Mouse (Mus musculus) kidney, adult 2 months (tissue): Measurements from ENCODE around the gene Peli2. TPM values are rescaled to one million over a fixed set of nuclear protein-coding genes. Genes with fewer than 3 reads are reported as not detected.
A peak's percentile ranks its signal among the peaks of the same experiment; 100 is the strongest.

ENCODE experiments used
- DNase-seq: peaks from one replicate; pipeline ENCODE4 v3.0.0; 2021
- H3K27ac ChIP-seq: fragments of 200-500 bp; 2 replicates; pipeline ENCODE4 v1.5.1; 2012; ENCODE audit warnings: low read depth, low read length, control low read depth, inconsistent platforms; ENCODE audit not compliant: insufficient read depth
- H3K27me3 ChIP-seq: fragments of 200-500 bp; replicated peaks from 2 replicates; pipeline ENCODE4 v1.6.1; 2012; ENCODE audit warnings: mild to moderate bottlenecking, moderate library complexity, low read length, inconsistent platforms; ENCODE audit not compliant: control insufficient read depth, insufficient read depth
- H3K36me3 ChIP-seq: fragments of 200-500 bp; 2 replicates; pipeline ENCODE4 v1.6.1; 2012; ENCODE audit warnings: mild to moderate bottlenecking, moderate library complexity, low read length, inconsistent platforms; ENCODE audit not compliant: control insufficient read depth, insufficient read depth
- H3K4me1 ChIP-seq: fragments of 200-500 bp; 2 replicates; pipeline ENCODE4 v1.6.1; 2011; ENCODE audit warnings: low read length; ENCODE audit not compliant: control insufficient read depth, insufficient read depth
- H3K4me3 ChIP-seq: fragments of 200-500 bp; 2 replicates; pipeline ENCODE4 v1.5.1; 2011; ENCODE audit warnings: mild to moderate bottlenecking, low read depth, low read length, control low read depth; ENCODE audit not compliant: insufficient read depth
- CTCF ChIP-seq: fragments of 200-500 bp; conservative IDR thresholded peaks from 2 replicates; pipeline ENCODE4 v1.5.1; 2011; ENCODE audit warnings: low read depth, mild to moderate bottlenecking, control low read depth, low read length, moderate library complexity, mixed read lengths; ENCODE audit not compliant: insufficient read depth, insufficient read length
- POLR2A ChIP-seq: fragments of 200-500 bp; IDR thresholded peaks from one replicate; pipeline ENCODE4 v1.6.1; 2011; ENCODE audit warnings: low read depth, low read length, control low read depth
- WGBS: fragments of 180-500 bp; shearing (Covaris S2); methylation state at CpG from one replicate; pipeline ENCODE4 v1.1.7; 2018; 5-methylcytosine and 5-hydroxymethylcytosine counted together
- polyA plus RNA-seq: library from polyadenylated mRNA; depleted of rRNA; stranded (reverse); fragments of >200 nt; gene quantifications from 2 replicates; pipeline ENCODE4 v1.2.3, GENCODE M21; 2012

Peli2 gene
- polyA plus RNA-seq, 1 experiment, result 31.7 TPM

- WGBS, result 61% methylated on average over 10 of the region's 10 CpGs
- TF ChIP-seq POLR2A (no peak), CTCF (no peak)
- Histone ChIP-seq H3K36me3 (no peaks in the 10 kb centered on the region), H3K27ac (no peak overlapping the region), H3K4me3 (no peak overlapping the region), H3K27me3 (no peaks in the 10 kb centered on the region), H3K4me1 (peaks cover 7% of the 10 kb centered on the region)
- peak; percentile 62 for DNase-seq
Observed at GRCm38 (mm10) chr14:48142696-48143095, 22.1 kb downstream of the Peli2 start.

GRCm38 (mm10) chr14:48143141-48143540, 22.5 kb downstream of the Peli2 start:
- Histone ChIP-seq H3K4me1 (peaks cover 5% of the 10 kb centered on the region; the same call in 1 of the 2 replicates), H3K36me3 (no peaks in the 10 kb centered on the region), H3K27ac (no peak overlapping the region), H3K27me3 (no peaks in the 10 kb centered on the region), H3K4me3 (no peak overlapping the region)
- WGBS, result 82% methylated on average over 4 of the region's 4 CpGs
- TF ChIP-seq CTCF (no peak), POLR2A (no peak)
- DNase-seq, result no peak

- H3K27ac ChIP-seq, result no peak overlapping the region
- TF ChIP-seq CTCF (no peak), POLR2A (no peak)
- H3K27me3 ChIP-seq, result no peaks in the 10 kb centered on the region
- no peak overlapping the region for H3K4me3 ChIP-seq
- H3K4me1 ChIP-seq, result peaks cover 5% of the 10 kb centered on the region; the same call in 1 of the 2 replicates
- 88% methylated on average over 17 of the region's 17 CpGs for WGBS
- no peak for DNase-seq
- H3K36me3 ChIP-seq, result no peaks in the 10 kb centered on the region
Observed at GRCm38 (mm10) chr14:48144330-48144729, 23.7 kb downstream of the Peli2 start.

GRCm38 (mm10) chr14:48147688-48148087, 27.1 kb downstream of the Peli2 start:
- no peaks in the 10 kb centered on the region for H3K36me3 ChIP-seq
- no peak overlapping the region for H3K27ac ChIP-seq
- no peak overlapping the region for H3K4me3 ChIP-seq
- no peak for TF ChIP-seq POLR2A
- TF ChIP-seq CTCF, result peak; percentile 59
- H3K27me3 ChIP-seq, result no peaks in the 10 kb centered on the region
- peaks cover 11% of the 10 kb centered on the region for H3K4me1 ChIP-seq
- DNase-seq, result peak; percentile 36
- 89% methylated on average over 6 of the region's 6 CpGs for WGBS

GRCm38 (mm10) chr14:48148615-48149014, 28.0 kb downstream of the Peli2 start:
- Histone ChIP-seq H3K27me3 (no peaks in the 10 kb centered on the region), H3K27ac (no peak overlapping the region), H3K36me3 (no peaks in the 10 kb centered on the region), H3K4me1 (peaks cover 11% of the 10 kb centered on the region), H3K4me3 (no peak overlapping the region)
- whole genome bisulfite sequencing, result 68% methylated on average over 6 of the region's 6 CpGs
- no peak for DNase-seq
- no peak for TF ChIP-seq CTCF
- TF ChIP-seq POLR2A, result no peak

GRCm38 (mm10) chr14:48149351-48149750, 28.7 kb downstream of the Peli2 start:
- TF ChIP-seq CTCF (no peak), POLR2A (no peak)
- Histone ChIP-seq H3K27me3 (no peaks in the 10 kb centered on the region), H3K27ac (no peak overlapping the region), H3K4me1 (peaks cover 12% of the 10 kb centered on the region), H3K4me3 (no peak overlapping the region), H3K36me3 (no peaks in the 10 kb centered on the region)
- WGBS, result 94% methylated on average over 9 of the region's 9 CpGs
- DNase-seq, result no peak

GRCm38 (mm10) chr14:48150903-48151302, 30.3 kb downstream of the Peli2 start:
- DNase-seq, result peak; percentile 47
- TF ChIP-seq POLR2A, result no peak
- no peak for TF ChIP-seq CTCF
- Histone ChIP-seq H3K27me3 (no peaks in the 10 kb centered on the region), H3K4me3 (no peak overlapping the region), H3K27ac (no peak overlapping the region), H3K4me1 (peaks cover 16% of the 10 kb centered on the region), H3K36me3 (no peaks in the 10 kb centered on the region)
- 53% methylated on average over 1 of the region's 1 CpGs for WGBS
